Mouse (Mus musculus): ENCODE measurements around the gene Grin3b. TPM values are rescaled to one million over a fixed set of nuclear protein-coding genes. Genes with fewer than 3 reads are reported as not detected.

The Grin3b gene
- not detected in 2 replicates for polyA plus RNA-seq (2012; ENCODE audit: insufficient read depth, insufficient read length, missing spikeins)

GRCm38 (mm10) chr10:79970415-79971182 is at the start of gene Grin3b:
Grin3b (plus strand) TSS chr10:79970715.
- no peaks in the 10 kb centered on the region for H3K4me1 ChIP-seq (ENCODE audit: control insufficient read depth, insufficient read depth, insufficient read length, low read length)
- no peak within 1 kb of the TSS for H3K27ac ChIP-seq (replicated peaks; ENCODE audit: low read depth, low read length)
- no peak within 1 kb of the TSS for H3K4me3 ChIP-seq (ENCODE audit: insufficient read depth, low read depth, low read length)

- peaks cover 2% of the 10 kb centered on the region for H3K4me1 ChIP-seq (ENCODE audit: control insufficient read depth, insufficient read depth, insufficient read length, low read length)
- peak within 1 kb of the TSS; percentile 41 for H3K4me3 ChIP-seq (ENCODE audit: insufficient read depth, low read depth, low read length)
- no peak within 1 kb of the TSS for H3K27ac ChIP-seq (replicated peaks; ENCODE audit: low read depth, low read length)
Measured at GRCm38 (mm10) chr10:79920958-79921535, 49.5 kb upstream of the Grin3b start, which contains the start of gene R3hdm4. R3hdm4 (minus strand) TSS chr10:79921208.

GRCm38 (mm10) chr10:79921572-79921971 is 48.9 kb upstream of the Grin3b start:
- Histone ChIP-seq H3K27ac (replicated peaks; ENCODE audit: low read depth, low read length) (no peak overlapping the region), H3K4me1 (ENCODE audit: control insufficient read depth, insufficient read depth, insufficient read length, low read length) (no peaks in the 10 kb centered on the region; the same call in 1 of the 2 replicates), H3K4me3 (ENCODE audit: insufficient read depth, low read depth, low read length) (peak overlapping the region; percentile 41)

- Histone ChIP-seq H3K27ac (replicated peaks; ENCODE audit: low read depth, low read length) (no peak overlapping the region), H3K4me1 (ENCODE audit: control insufficient read depth, insufficient read depth, insufficient read length, low read length) (peaks cover 2% of the 10 kb centered on the region; the same call in 1 of the 2 replicates), H3K4me3 (ENCODE audit: insufficient read depth, low read depth, low read length) (no peak overlapping the region)
Measured at GRCm38 (mm10) chr10:79924998-79925784, 45.3 kb upstream of the Grin3b start.

- Histone ChIP-seq H3K27ac (replicated peaks; ENCODE audit: low read depth, low read length) (no peak overlapping the region), H3K4me3 (ENCODE audit: insufficient read depth, low read depth, low read length) (peak overlapping the region; percentile 98), H3K4me1 (ENCODE audit: control insufficient read depth, insufficient read depth, insufficient read length, low read length) (peaks cover 2% of the 10 kb centered on the region; the same call in 1 of the 2 replicates)
Measured at GRCm38 (mm10) chr10:79925785-79926490, 44.6 kb upstream of the Grin3b start.

- H3K4me1 ChIP-seq (ENCODE audit: control insufficient read depth, insufficient read depth, insufficient read length, low read length), result peaks cover 2% of the 10 kb centered on the region; the same call in 1 of the 2 replicates
- peak within 1 kb of the TSS; percentile 76 for H3K27ac ChIP-seq (replicated peaks; ENCODE audit: low read depth, low read length)
- H3K4me3 ChIP-seq (ENCODE audit: insufficient read depth, low read depth, low read length), result peak within 1 kb of the TSS; percentile 98
Measured at GRCm38 (mm10) chr10:79926491-79927323, 43.8 kb upstream of the Grin3b start, which contains the start of gene Arid3a. Arid3a (plus strand) TSS chr10:79927043.

GRCm38 (mm10) chr10:79927324-79928029 is 43.0 kb upstream of the Grin3b start:
- Histone ChIP-seq H3K27ac (replicated peaks; ENCODE audit: low read depth, low read length) (peak overlapping the region; percentile 2), H3K4me1 (ENCODE audit: control insufficient read depth, insufficient read depth, insufficient read length, low read length) (peaks cover 8% of the 10 kb centered on the region; the same call in 1 of the 2 replicates), H3K4me3 (ENCODE audit: insufficient read depth, low read depth, low read length) (peak overlapping the region; percentile 98)

GRCm38 (mm10) chr10:79928030-79928694 is 42.4 kb upstream of the Grin3b start:
- peak overlapping the region; percentile 98 for H3K4me3 ChIP-seq (ENCODE audit: insufficient read depth, low read depth, low read length)
- H3K27ac ChIP-seq (replicated peaks; ENCODE audit: low read depth, low read length), result 0 out of 2 replicates have a peak overlapping the region, but pooled peaks have one; percentile 2
- peaks cover 14% of the 10 kb centered on the region for H3K4me1 ChIP-seq (ENCODE audit: control insufficient read depth, insufficient read depth, insufficient read length, low read length)

- no peak overlapping the region for H3K27ac ChIP-seq (replicated peaks; ENCODE audit: low read depth, low read length)
- H3K4me1 ChIP-seq (ENCODE audit: control insufficient read depth, insufficient read depth, insufficient read length, low read length), result peaks cover 23% of the 10 kb centered on the region
- no peak overlapping the region for H3K4me3 ChIP-seq (ENCODE audit: insufficient read depth, low read depth, low read length)
Measured at GRCm38 (mm10) chr10:79928907-79929701, 41.4 kb upstream of the Grin3b start.

- no peak overlapping the region for H3K27ac ChIP-seq (replicated peaks; ENCODE audit: low read depth, low read length)
- no peak overlapping the region for H3K4me3 ChIP-seq (ENCODE audit: insufficient read depth, low read depth, low read length)
- peaks cover 28% of the 10 kb centered on the region for H3K4me1 ChIP-seq (ENCODE audit: control insufficient read depth, insufficient read depth, insufficient read length, low read length)
Measured at GRCm38 (mm10) chr10:79929967-79930825, 40.3 kb upstream of the Grin3b start.

- Histone ChIP-seq H3K4me1 (ENCODE audit: control insufficient read depth, insufficient read depth, insufficient read length, low read length) (peaks cover 31% of the 10 kb centered on the region), H3K4me3 (ENCODE audit: insufficient read depth, low read depth, low read length) (no peak overlapping the region), H3K27ac (replicated peaks; ENCODE audit: low read depth, low read length) (no peak overlapping the region)
Measured at GRCm38 (mm10) chr10:79930826-79931186, 39.7 kb upstream of the Grin3b start.

- H3K4me1 ChIP-seq (ENCODE audit: control insufficient read depth, insufficient read depth, insufficient read length, low read length), result peaks cover 37% of the 10 kb centered on the region
- H3K27ac ChIP-seq (replicated peaks; ENCODE audit: low read depth, low read length), result no peak overlapping the region
- H3K4me3 ChIP-seq (ENCODE audit: insufficient read depth, low read depth, low read length), result no peak overlapping the region
Measured at GRCm38 (mm10) chr10:79931797-79932196, 38.7 kb upstream of the Grin3b start.
